Mouse (Mus musculus) c-Kit-positive CD71-positive TER-119-positive erythroid progenitor cells, embryonic 14.5 days (primary cell): ENCODE results near the gene Derl3.

Experiments
- DNase-seq: peaks from one replicate; pipeline ENCODE4 v3.0.0-alpha.2; 2013; ENCODE audit warnings: low spot score

Derl3 gene

GRCm38 (mm10) chr10:75915557-75915956 lies 22.3 kb downstream of the Derl3 start:
- DNase-seq, result no peak

GRCm38 (mm10) chr10:75916840-75917239 lies 23.6 kb downstream of the Derl3 start:
- DNase-seq, result no peak

GRCm38 (mm10) chr10:75919026-75919425 lies 25.8 kb downstream of the Derl3 start:
- DNase-seq, result no peak

- peak; percentile 93 for DNase-seq
Measured at GRCm38 (mm10) chr10:75921026-75921725, 28.0 kb downstream of the Derl3 start, which contains the start of gene Smarcb1. Gene Smarcb1, minus strand, starts transcription at chr10:75921617.

GRCm38 (mm10) chr10:75921726-75922560 lies 28.7 kb downstream of the Derl3 start:
- no peak for DNase-seq

- DNase-seq, result no peak
Measured at GRCm38 (mm10) chr10:75924324-75924723, 31.1 kb downstream of the Derl3 start.

- DNase-seq, result no peak
Measured at GRCm38 (mm10) chr10:75926396-75926795, 33.2 kb downstream of the Derl3 start.

- DNase-seq, result no peak
Measured at GRCm38 (mm10) chr10:75930304-75930703, 37.1 kb downstream of the Derl3 start.

- DNase-seq, result no peak
Measured at GRCm38 (mm10) chr10:75931311-75931710, 38.1 kb downstream of the Derl3 start.

GRCm38 (mm10) chr10:75932081-75932678 lies 39.0 kb downstream of the Derl3 start:
- DNase-seq, result no peak

GRCm38 (mm10) chr10:75932891-75933290 lies 39.7 kb downstream of the Derl3 start, which contains the start of gene Chchd10:
Gene Chchd10, plus strand, starts transcription at chr10:75933130.
- DNase-seq, result no peak

GRCm38 (mm10) chr10:75934991-75935390 lies 41.8 kb downstream of the Derl3 start:
- DNase-seq, result no peak

GRCm38 (mm10) chr10:75935680-75936541 lies 42.7 kb downstream of the Derl3 start, which contains the start of gene Mmp11:
Gene Mmp11, minus strand, starts transcription at chr10:75936496.
- DNase-seq, result peak; percentile 93

GRCm38 (mm10) chr10:75936909-75937667 lies 43.9 kb downstream of the Derl3 start:
- no peak for DNase-seq

- peak; percentile 76 for DNase-seq
Measured at GRCm38 (mm10) chr10:75937851-75938643, 44.8 kb downstream of the Derl3 start.

- peak; percentile 83 for DNase-seq
Measured at GRCm38 (mm10) chr10:75939481-75940234, 46.4 kb downstream of the Derl3 start.

GRCm38 (mm10) chr10:75940520-75940919 lies 47.3 kb downstream of the Derl3 start, which contains the start of gene Gm867:
Gene Gm867, minus strand, starts transcription at chr10:75940672.
- no peak for DNase-seq

- DNase-seq, result no peak
Measured at GRCm38 (mm10) chr10:75941042-75941824, 48.0 kb downstream of the Derl3 start.
